Mouse (Mus musculus) colon, adult 2 months (tissue): ENCODE measurements around the gene Fam57b. TPM values are rescaled to one million over a fixed set of nuclear protein-coding genes. Genes with fewer than 3 reads are reported as not detected.

Source experiments
- polyA plus RNA-seq: library from polyadenylated mRNA; depleted of rRNA; stranded (reverse); fragments of >200 nt; gene quantifications from 2 replicates; pipeline ENCODE4 v1.2.3, GENCODE M21; 2012; rRNA removed

The Fam57b gene
- 2.6 and 3.6 TPM in 2 replicates for polyA plus RNA-seq

DNA sequence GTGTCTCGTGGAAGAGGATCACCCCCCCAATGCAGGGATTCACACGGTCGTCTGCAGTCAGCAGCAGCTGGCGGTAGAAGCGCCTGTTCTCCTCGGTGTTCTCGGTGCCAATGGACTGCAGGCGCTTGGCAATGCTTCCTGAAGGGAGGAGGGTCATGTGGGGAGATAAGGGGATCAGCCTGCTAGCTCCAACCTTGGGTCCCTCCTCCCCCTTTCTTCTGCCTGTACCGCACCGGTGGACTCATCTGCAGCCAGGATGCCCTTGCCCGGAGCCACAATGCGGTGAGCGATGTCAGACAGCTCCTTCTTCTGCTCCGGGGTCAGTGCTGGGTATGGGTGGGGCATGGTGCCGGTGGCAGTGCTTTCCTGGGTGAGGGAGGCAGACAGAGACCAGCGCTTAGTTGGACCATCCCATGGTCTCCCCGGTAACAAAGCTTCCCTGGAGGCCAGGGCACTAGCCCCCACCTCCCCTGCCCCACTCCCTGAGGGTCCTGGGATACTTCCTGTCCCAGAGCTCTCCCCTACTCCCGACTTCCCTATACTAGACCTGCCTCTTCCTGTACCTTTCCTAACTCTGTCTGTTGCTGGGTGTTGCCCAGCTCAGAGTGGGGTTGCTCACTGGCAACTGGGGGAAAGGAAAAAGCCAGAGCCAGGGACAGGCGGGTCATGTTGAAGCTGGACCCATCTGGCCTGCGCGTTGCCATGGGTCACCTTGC lies at the start of gene Fam57b:
Gene Fam57b, plus strand, starts transcription at position 258 of the 716 bp plus-strand sequence.

DNA sequence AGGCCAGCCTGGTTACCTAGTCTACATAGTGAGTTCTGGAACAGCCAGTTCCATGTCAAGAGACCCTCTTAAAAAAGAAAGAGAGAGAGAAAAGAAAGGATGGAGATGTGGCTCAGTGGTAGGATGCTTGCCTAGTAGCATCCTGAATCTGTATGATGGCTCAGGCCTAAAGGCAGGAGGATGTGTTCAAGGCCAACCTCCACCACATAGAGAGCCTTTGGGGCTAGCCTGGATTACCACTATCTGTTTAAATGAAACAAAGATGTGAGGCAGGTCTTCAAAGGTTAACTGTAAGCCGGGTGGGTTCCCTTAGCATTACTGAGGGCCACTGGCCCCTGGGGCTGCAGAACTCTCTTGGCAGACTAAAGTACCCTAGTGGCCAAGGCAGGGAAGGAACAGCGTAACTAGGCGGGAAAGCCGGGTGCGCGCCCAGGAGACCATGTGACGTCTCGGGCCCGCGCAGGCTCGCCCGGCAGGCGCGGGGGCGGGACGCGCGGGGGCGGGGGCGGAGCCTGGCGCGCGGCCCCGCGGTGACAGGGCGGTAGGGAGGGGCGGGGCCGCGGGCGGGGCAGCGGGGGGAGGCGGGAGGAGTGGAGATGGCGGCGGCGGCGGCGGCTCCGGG lies 38.3 kb upstream of the Fam57b start, which contains the start of gene Mapk3:
Gene Mapk3, plus strand, starts transcription at position 552 of the 622 bp plus-strand sequence.

DNA sequence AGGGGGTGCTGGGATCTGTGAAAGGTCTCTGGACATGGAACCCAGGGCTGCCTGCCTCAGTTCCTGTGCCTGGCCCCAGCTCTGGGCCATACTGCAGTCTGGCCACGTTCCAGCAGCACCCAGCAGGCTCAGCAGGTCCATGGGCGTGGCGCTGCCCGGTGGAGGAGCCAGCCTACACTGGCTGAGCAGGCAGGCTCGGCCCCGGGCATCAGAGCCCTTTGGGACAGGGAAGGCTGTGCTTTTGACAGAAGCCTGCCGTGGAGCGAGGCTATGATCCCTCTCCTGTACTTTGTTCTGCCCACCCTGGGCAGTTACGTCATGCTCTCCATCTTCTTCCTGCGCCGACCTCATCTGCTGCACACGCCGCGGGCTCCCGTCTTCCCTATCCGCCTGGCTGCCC lies 31.3 kb upstream of the Fam57b start, which contains the start of gene Gdpd3:
Gene Gdpd3, plus strand, starts transcription at position 134 of the 400 bp plus-strand sequence.

DNA sequence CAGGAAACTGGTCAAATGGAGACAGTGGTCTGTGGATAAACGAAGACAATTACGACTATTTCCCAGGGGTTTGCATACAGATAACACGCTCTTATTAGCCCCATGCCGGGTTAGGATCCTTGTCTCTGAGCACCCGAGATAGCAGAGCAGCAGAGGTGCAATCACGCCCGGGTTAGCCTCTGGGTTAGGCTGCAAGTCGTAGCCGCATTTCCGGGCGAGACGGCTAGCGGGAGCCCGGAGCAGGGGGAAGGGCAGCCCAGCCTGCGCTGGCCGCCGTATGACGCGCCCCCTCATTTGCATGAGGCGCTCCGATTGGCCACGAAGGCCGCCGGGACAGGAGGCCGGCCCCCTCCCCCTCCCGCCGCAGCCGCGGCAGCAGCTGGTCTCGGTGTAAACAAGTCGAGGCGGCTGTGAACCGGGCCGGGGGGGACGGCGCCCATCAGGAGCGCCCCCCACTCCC lies 20.8 kb upstream of the Fam57b start, which contains the start of gene Ypel3:
Gene Ypel3, plus strand, starts transcription at position 358 of the 460 bp plus-strand sequence.

DNA sequence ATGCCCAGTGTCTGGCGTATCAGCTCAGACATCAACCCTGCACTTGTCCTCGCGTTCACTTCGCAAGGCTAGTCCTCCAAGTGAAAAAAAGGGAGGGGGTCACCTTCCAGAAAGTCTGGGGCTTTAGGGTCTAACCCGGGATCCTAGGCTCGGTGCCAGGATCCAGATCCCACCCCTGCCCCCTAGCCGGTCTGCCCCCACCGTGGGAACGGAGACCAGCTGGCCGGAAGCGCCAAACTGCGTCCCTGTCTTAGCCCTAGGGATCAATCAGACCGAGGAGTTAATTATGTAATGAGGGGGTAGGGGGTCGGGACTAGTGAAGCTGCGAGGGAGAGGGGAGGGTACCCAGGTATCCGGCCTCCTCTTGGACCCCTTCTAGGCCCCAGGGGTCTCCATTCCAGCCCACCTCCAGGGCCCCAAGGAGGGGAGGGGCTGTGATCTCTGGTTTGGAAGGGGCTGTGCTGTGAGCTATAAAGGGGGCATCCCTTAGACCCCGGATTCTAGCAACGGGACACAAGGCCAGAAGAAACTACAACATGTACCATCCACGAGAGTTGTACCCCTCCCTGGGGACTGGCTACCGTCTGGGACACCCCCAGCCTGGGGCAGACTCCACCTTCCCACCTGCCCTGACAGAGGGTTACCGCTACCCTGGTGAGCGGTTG lies 16.4 kb upstream of the Fam57b start, which contains the start of gene Tbx6:
Gene Tbx6, plus strand, starts transcription at position 513 of the 665 bp plus-strand sequence.

DNA sequence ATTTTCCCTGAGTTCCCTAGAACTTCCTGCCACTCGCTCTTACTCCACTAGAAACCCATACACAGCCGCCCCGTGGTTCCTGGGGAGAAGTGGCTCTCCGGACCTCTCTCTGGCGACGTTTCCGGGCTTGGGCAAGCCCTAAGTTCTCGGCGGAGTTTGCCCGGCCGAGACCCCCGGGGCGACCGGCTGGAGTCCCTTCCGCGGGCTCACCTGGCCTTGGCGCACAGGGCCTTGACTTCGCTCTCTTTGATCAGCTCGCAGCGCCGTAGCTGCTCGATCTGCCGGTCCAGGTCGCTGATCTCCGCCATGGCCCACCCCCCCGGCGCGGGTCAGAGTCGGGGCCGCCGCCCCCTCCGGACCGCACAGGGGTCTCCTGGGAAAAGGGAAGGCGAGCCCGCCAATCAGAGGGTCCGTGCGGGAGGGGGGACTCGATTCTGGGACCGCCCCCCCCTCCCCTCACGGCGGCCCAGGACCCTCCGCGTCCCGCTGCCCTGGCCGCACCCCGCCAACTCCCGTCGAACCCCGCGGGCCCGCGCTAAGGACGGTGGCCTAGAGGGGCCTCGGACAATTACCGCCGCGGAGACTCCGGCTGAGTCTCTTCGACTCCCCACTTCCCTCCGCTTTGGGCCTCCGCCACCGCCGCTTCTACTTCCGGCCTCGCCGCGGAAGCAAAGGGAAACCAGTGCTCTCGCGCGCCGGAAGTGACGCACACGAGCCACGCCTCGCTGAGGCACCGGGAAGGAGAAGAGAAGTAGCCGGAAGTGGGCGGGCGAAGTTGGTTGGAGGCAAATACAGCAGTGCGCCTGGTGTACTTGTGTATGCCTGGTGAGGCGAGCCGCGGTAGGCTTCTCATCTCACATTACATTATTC lies 5.4 kb upstream of the Fam57b start, which contains the start of gene Ppp4c:
Gene Ppp4c, minus strand, starts transcription at position 646 of the 870 bp plus-strand sequence.

DNA sequence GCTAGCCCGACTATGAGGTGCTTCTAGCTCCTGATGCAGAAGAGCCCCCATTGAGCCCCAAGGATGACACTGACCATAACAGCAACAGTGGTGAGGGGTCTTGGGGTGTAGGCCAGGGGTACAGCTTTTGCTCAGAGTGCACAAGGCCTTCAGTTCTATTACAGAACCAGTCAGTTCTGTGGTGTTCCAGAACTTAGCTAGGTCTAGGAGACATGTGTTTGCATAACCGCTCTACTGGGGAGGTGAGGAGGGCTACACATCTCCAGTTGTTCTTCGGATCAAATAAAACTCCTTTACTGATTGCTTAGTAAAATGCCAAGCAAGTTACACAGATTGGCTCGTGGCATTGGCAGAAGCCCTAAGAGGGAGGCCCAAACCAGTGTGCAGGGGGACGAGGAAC lies 34.1 kb downstream of the Fam57b start, which contains the start of gene 4930451I11Rik:
Gene 4930451I11Rik, minus strand, starts transcription at position 101 of the 400 bp plus-strand sequence.

DNA sequence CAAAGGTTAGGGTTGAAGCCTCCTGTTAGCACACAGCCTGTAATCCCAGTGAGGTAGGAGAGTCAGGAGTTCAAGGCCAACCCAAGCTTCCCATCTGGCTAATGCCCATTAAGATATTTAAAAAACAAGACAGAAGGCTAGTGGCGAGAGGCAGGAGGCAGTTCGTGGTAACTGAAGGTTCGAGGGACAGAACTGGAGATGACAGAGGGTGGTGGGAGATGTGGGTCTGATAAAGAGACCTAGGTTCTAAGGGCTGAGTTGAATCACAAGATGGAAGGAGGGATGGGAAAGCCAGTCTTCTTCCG lies 49.6 kb downstream of the Fam57b start, which contains the start of gene Doc2a:
Gene Doc2a, plus strand, starts transcription at position 301 of the 305 bp plus-strand sequence.

DNA sequence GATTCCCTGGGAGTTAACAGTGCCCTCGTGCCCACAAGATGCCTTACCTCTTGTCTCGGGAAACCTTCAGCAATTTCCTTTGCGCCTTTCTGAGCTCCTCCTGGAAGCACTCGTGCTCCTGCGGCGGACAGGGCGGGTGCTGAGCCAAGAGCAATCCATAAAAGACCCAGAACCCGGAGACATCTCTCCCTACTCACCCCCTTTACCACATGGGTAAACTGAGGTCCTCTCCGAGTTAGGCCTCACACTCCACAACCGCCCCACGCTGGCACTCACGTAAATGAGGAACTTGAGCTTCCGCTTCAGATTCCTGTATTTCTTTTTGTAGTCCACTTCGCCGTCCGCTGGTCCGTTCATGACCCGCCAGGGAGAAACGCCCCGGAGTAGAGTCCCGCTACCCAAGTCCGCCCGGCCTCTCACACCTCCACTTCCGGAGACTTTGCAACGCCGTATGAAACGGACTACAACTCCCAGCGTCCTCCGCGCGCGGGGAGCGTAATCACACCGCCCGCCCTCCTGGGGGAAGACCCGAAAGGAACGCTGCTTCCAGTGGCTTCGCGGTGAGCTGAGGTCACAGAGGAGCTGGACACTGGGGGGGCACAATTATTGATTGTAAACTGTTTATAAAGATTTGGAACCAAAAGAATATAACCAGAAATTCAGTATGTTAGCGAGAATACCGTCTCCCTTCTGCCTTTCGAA lies 64.1 kb downstream of the Fam57b start, which contains the start of gene Hirip3:
Gene Hirip3, plus strand, starts transcription at position 544 of the 702 bp plus-strand sequence.

DNA sequence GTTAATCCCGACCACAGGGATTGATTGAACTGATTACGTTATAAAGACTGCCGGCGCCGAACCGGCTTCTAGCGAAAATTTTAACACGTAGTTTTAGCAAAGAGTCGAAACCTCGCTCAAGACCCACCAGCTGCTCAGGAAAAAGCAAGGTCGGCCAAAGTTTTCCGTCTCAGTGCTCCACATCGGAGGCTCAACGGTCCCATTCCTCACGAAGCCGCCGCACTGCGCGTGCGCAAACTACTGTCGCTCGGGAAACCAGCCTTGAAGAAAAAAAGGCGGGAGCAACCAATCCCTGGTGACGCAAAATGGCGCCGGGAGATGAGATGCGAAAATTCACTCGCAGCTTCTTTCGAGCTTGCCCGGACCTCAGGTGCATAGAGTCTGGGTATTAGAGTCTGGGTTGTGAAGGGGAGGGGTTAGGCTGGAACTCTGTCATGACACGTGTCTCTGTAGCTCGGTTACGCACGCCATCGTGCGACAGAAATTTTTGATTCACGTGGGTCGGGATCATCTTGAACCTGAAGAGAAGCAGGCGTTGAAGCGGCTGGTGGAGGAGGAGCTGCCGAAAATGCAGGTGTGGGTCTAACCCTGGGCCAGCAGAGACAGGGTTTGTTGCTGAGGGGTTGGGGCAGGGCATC lies 64.8 kb downstream of the Fam57b start, which contains the start of gene Ino80e:
Gene Ino80e, minus strand, starts transcription at position 231 of the 638 bp plus-strand sequence.

Other genes with a start within 250 kb of the Fam57b start
- 88.8 and 109 TPM in 2 replicates for gene Eif3c, start 231.3 kb upstream of the Fam57b start, polyA plus RNA-seq
- 2.0 and 2.6 TPM in 2 replicates for gene Apobr, start 212.7 kb upstream of the Fam57b start, polyA plus RNA-seq
- gene Cln3, start 211.9 kb upstream of the Fam57b start, polyA plus RNA-seq = 87.2 and 116 TPM in 2 replicates
- gene Il27, start 202.7 kb upstream of the Fam57b start, polyA plus RNA-seq = 0.15 TPM in 1 of 2 replicates, not detected in the other
- gene Nupr1, start 166.8 kb upstream of the Fam57b start, polyA plus RNA-seq = 137 and 141 TPM in 2 replicates
- gene Sgf29, start 148.4 kb upstream of the Fam57b start, polyA plus RNA-seq = 61.1 and 76.7 TPM in 2 replicates
- gene Sult1a1, start 121.2 kb upstream of the Fam57b start, polyA plus RNA-seq = 267 and 274 TPM in 2 replicates
- 64.6 and 66.5 TPM in 2 replicates for gene Bola2, start 102.3 kb upstream of the Fam57b start, polyA plus RNA-seq
- gene Slx1b, start 101.9 kb upstream of the Fam57b start, polyA plus RNA-seq = 36.8 and 37.9 TPM in 2 replicates
- 84.8 and 89.6 TPM in 2 replicates for gene Coro1a, start 89.9 kb upstream of the Fam57b start, polyA plus RNA-seq
- 651 and 659 TPM in 2 replicates for gene Mapk3, start 38.1 kb upstream of the Fam57b start, polyA plus RNA-seq
- gene Gdpd3, start 31.3 kb upstream of the Fam57b start, polyA plus RNA-seq = 9.4 and 26.3 TPM in 2 replicates
- gene Ypel3, start 20.7 kb upstream of the Fam57b start, polyA plus RNA-seq = 414 and 445 TPM in 2 replicates
- 4.6 and 5.0 TPM in 2 replicates for gene Tbx6, start 16.2 kb upstream of the Fam57b start, polyA plus RNA-seq
- 190 and 210 TPM in 2 replicates for gene Ppp4c, start 5.2 kb upstream of the Fam57b start, polyA plus RNA-seq
- not detected in 2 replicates for gene 4930451I11Rik, start 34.0 kb downstream of the Fam57b start, polyA plus RNA-seq
- not detected in 2 replicates for gene Doc2a, start 49.7 kb downstream of the Fam57b start, polyA plus RNA-seq
- gene Hirip3, start 64.3 kb downstream of the Fam57b start, polyA plus RNA-seq = 6.8 and 9.7 TPM in 2 replicates
- 53.1 and 56.0 TPM in 2 replicates for gene Ino80e, start 64.7 kb downstream of the Fam57b start, polyA plus RNA-seq
- 99.3 and 107 TPM in 2 replicates for gene Taok2, start 87.0 kb downstream of the Fam57b start, polyA plus RNA-seq
- 109 and 125 TPM in 2 replicates for gene Tmem219, start 125.2 kb downstream of the Fam57b start, polyA plus RNA-seq
- gene Kctd13, start 131.2 kb downstream of the Fam57b start, polyA plus RNA-seq = 15.5 and 21.3 TPM in 2 replicates
- gene Asphd1, start 151.9 kb downstream of the Fam57b start, polyA plus RNA-seq = 0.51 and 0.92 TPM in 2 replicates
- 5.1 and 5.3 TPM in 2 replicates for gene Sez6l2, start 152.9 kb downstream of the Fam57b start, polyA plus RNA-seq
- 248 and 339 TPM in 2 replicates for gene Cdipt, start 178.2 kb downstream of the Fam57b start, polyA plus RNA-seq
- gene Cdiptos, start 178.4 kb downstream of the Fam57b start, polyA plus RNA-seq = 0.65 and 0.88 TPM in 2 replicates
- gene Mvp, start 217.0 kb downstream of the Fam57b start, polyA plus RNA-seq = 270 and 280 TPM in 2 replicates
- gene Pagr1b, start 218.8 kb downstream of the Fam57b start, polyA plus RNA-seq = 3.0 and 4.5 TPM in 2 replicates
- gene Pagr1a, start 219.7 kb downstream of the Fam57b start, polyA plus RNA-seq = 0.86 and 12.8 TPM in 2 replicates
- 35.5 and 40.3 TPM in 2 replicates for gene Gm42742, start 223.4 kb downstream of the Fam57b start, polyA plus RNA-seq
- 7.0 and 8.9 TPM in 2 replicates for gene Prrt2, start 223.5 kb downstream of the Fam57b start, polyA plus RNA-seq
- gene Maz, start 229.4 kb downstream of the Fam57b start, polyA plus RNA-seq = 182 and 234 TPM in 2 replicates
- 6.3 and 6.9 TPM in 2 replicates for gene Kif22, start 244.8 kb downstream of the Fam57b start, polyA plus RNA-seq